Mouse (Mus musculus) central nervous system, embryonic 14 days (tissue): ENCODE results near the gene Pde2a. TPM values are rescaled to one million over a fixed set of nuclear protein-coding genes. Genes with fewer than 3 reads are reported as not detected.

Experiments used
- polyA plus RNA-seq: library from polyadenylated mRNA; depleted of rRNA; stranded (reverse); fragments of >200 nt; gene quantifications from 2 replicates; pipeline ENCODE4 v1.2.3, GENCODE M21; 2012; rRNA removed

Gene Pde2a
- 21.6 and 21.9 TPM in 2 replicates for polyA plus RNA-seq

GRCm38 (mm10) chr7:101421529-101421928, at the start of gene Pde2a:
Gene Pde2a, plus strand, starts transcription at chr7:101421691.

GRCm38 (mm10) chr7:101410267-101410936, 11.1 kb upstream of the Pde2a start, which contains the start of gene Gm45837:
Gene Gm45837, plus strand, starts transcription at chr7:101410886.

Other genes starting within 250 kb of the Pde2a start
- gene Atg16l2, start 119.4 kb upstream of the Pde2a start, polyA plus RNA-seq = 25.4 and 27.7 TPM in 2 replicates
- gene Stard10, start 104.6 kb upstream of the Pde2a start, polyA plus RNA-seq = 12.4 and 16.9 TPM in 2 replicates
- 15.3 and 34.1 TPM in 2 replicates for gene Arap1, start 73.6 kb upstream of the Pde2a start, polyA plus RNA-seq
- gene Gm45837, start 10.8 kb upstream of the Pde2a start, polyA plus RNA-seq = 0.27 and 1.3 TPM in 2 replicates
- gene Art2b, start 163.9 kb downstream of the Pde2a start, polyA plus RNA-seq = not detected in 2 replicates
- 17.7 and 20.9 TPM in 2 replicates for gene Clpb, start 241.9 kb downstream of the Pde2a start, polyA plus RNA-seq